Mouse (Mus musculus): ENCODE measurements around the gene Scin.
"Not testable (repeated sequence)": the region's sequence is repeated elsewhere in the genome, so short reads cannot be mapped to it uniquely, and the experiment has no call there.

Scin gene

DNA sequence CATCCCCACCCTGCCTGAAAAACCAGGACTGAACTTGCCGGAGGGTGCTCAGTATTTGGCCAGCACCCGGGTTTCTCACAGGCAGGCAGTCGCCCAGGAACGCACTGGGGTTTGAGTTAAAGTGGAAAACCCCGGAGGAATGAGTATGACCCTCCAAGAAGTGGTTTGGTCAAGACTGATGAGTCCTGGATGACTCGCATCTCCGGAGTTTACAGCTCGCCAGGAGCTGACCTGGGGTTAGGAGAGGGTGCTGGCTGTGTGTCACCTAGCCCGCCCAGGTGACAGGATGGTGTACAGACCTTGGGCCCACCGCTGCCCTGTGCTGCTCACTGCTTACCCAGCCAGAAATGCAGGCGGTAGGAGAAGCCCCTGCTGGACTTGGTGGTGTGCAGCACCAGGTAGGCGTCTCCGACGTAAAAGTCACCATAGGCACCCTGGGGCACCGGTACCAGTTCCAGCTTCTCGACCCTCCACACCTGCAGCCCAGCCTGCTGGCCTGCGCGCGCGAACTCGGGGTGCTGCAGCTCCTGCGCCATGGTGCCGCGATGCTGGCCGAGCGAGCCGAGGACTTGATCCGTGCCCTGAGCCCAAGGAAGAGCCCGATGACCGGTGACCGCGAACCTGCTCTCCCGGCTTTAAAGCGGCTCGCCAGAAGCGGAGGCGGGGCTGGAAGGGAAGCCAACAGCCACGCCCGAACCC lies at the start of gene Scin:
Gene Scin, minus strand, starts transcription at position 656 of the 699 bp plus-strand sequence.
- DNase-seq (ENCODE audit: low spot score), result no peak

DNA sequence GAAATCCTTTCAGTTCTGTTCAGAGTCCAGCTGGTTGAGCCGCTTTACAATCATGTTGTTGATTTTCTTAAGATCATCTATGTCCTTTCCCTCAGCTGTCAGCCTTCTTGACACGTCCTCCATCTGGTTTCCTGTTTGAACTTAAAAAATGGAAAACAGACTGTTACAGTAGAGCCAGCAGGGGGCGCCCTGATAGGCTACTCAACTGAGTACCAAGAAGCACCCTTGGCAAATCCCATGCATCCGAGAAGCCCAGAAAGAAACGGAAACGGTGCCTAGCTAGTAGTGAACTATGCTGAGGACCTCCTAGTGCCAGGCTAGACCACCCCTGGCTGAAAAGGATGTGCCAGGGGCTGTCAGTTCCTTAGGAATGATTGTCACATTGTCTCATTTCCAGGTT lies 43.1 kb upstream of the Scin start:
- no peak for DNase-seq (ENCODE audit: low spot score)

DNA sequence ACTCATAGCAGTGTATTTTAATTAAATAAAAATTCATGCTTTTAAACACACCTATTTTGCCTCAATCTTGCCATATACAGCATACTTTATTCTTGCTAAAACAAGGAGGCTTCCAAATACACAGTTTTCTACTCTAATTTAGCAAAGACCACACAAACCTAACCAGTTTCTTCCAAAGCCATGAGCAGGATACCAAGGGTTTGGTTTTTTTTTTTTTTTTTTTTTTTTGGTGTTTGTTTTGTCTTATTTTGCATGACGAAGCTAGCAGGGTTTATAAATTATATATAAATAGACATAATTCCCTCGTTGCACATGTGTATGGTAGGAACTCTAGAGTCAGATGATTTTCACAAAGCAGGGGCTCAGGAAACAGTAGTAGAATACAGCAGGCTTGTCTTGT lies 42.1 kb upstream of the Scin start:
- no peak for DNase-seq (ENCODE audit: low spot score)

DNA sequence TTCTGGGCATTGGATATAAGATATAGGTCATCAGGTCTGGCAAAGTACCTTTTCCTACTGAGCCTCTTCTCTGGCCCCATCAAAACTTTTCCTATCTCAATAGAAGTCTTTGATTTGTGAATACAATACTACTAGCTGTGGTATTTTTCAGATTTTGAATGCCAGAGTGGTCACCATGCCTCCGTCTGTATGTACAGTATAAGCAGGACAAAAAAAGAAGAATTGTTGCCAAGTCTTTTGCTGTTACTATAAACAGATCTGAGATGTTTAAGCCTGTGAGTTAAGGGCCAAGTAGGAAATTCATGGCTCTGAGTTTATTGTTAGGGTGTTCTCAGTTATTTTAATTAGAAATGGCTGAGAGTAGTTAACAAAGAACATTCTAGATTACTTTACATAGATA lies 41.1 kb upstream of the Scin start:
- DNase-seq (ENCODE audit: low spot score), result not testable (repeated sequence)

DNA sequence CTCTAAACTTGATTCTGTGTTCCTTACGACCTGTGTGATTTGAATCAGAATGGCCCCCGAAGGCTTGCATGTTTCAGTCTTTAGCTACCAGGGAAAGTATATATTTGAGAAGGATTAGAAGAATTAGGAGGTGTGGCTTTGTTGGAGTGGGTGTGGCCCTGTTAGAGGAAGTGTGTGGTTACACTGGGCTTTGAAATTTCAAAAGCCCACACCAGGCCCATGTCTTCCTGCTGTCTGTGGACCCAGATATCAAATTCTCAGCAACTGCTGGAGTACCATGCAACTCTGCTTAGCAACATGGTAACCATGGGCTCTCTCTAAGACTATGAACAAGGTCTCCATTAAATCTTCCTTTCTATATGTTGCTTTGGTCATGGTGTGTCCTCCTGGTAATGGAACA lies 37.6 kb upstream of the Scin start:
- DNase-seq (ENCODE audit: low spot score), result no peak

DNA sequence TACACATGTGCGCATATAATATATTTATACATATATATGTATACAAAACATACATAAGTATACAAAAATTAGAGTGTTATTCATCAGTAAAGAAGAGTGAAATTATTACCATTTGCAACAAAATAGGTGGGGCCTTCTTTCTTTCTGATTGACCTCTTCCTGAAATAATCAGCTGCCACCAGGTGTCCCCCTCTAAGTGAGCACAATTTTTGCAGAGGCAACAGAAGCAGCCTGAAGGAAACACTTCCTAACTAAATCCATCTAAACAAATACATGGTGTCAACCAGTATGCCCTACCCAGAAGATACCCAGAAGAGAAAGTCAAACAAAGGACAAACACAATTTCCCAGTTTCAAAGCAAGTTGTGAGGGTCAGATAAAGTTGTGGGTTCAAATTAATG lies 35.6 kb upstream of the Scin start:
- DNase-seq (ENCODE audit: low spot score), result no peak

DNA sequence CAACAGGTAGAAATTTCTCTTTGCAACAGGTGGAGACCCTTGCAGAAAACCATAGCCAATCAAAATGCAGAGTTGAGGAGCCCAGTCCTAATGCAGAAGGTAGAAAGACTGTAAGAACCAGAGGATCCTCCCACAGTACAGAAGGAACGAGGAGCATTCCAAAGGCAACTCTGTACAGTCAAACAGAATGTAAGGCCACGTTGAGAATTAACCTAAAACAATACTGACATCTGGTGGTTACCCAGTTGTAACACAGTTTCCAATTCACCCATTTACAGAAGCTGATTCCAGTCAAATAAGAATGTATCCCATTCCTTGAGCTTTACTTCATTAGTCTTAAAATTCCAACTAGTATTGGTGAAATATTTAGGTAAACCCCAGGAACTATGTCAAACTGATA lies 30.6 kb upstream of the Scin start:
- no peak for DNase-seq (ENCODE audit: low spot score)

DNA sequence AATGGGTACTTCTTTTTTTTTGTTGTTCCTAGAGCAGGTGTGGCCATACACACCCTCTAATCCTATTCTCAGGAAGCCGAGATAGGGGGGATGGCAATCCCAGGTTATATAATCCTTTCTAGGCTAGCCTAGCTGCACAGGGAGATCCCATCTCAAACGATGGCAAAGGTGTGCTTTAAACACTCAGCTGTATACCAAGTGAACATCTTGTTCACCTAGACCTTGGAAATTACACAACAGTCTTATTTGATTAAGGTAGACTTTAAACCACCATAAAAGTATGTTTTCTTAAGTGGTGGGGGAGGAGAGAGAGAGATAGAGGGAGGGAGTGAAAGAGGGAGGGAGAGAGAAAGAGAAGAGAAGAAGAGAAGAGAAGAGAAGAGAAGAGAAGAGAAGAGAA lies 26.7 kb upstream of the Scin start:
- no peak for DNase-seq (ENCODE audit: low spot score)

DNA sequence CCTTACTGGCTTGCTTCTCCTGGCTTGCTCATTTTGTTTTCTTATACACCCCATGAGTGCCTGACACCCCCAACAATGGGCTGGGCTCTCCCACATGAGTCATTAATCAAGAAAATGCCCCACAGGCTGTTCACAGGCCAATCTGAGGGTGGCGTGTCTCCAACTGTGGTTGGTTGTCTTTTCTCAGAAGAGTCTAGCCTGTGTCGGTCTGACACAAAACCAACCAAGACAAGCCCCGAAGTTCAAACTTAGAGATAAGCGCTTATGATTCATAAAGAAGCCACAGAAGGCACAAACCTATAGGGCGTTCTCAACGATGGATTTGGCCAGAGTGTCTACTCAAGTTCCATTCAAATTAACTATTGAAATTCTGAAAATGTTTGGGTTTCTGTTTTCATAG lies 20.2 kb upstream of the Scin start:
- DNase-seq (ENCODE audit: low spot score), result no peak

DNA sequence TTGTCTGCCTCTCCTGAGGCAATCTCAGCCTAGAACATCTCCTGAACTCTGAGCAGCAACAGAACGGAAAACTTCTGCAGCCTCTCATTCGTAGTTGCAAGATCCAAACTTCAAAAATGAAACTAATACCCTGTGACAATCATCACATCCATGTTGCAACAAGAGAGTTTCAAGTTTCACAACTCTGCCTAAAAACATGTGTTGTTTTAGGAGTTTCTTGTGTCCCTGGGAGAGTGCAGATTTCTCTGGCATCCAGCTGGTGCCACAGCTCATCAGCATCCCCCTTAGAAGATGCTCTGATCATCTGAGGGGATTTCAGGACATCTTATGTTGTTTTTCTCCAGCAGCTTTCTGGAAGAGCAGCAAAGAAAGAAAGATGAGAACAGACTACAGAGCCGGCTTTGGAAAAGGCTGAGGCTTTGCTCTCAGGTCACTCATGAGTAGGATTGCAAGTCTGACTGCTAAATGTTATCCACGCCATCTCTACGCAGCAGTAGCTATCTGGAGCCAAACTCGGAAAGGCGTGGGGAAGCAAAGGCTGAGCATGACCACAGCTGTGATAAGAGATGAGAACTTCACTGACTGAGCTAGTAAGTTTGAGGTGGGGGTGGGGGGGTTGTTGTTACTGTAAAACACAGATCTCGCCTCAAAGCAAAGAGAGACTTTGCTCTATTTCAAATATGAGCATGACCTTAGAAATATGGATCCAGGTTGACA lies 18.5 kb upstream of the Scin start:
- no peak for DNase-seq (ENCODE audit: low spot score)

DNA sequence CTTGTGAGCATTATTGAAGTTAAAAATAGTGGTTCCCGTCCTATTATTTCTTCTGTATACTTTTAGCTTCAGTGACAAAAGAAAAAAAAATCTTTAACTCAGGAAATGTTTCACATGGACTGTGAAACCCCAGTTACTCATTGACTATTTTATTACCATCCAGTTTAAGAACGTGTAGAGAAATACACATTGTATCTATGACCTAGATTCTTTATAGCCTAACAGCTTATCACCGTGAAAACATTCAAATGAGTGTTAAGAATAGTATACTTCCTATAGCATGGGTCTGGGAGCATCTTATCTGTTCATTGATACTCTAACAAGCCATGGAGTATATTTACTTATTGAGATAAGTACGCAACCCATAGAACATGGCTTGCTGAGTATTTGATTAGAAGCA lies 13.3 kb upstream of the Scin start:
- DNase-seq (ENCODE audit: low spot score), result no peak

DNA sequence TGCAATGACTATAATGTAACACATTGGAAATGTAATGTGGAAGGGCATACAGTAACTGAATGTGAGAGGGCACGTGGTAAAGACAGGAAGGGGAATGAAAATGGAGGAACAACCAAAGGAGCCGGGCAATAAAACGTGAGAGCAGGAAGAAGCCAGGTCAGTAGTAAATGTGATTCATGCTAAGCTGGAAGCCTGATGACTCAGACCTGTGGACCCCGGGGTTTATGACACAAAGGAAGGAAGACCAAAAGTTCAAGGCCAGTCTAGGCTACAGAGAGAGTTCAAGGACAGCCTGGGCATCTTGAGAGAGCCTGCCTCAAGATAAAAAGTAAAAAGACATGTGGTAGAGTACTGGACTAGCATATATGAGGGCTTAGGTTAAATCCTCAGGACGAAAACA lies 12.5 kb upstream of the Scin start:
- no peak for DNase-seq (ENCODE audit: low spot score)

DNA sequence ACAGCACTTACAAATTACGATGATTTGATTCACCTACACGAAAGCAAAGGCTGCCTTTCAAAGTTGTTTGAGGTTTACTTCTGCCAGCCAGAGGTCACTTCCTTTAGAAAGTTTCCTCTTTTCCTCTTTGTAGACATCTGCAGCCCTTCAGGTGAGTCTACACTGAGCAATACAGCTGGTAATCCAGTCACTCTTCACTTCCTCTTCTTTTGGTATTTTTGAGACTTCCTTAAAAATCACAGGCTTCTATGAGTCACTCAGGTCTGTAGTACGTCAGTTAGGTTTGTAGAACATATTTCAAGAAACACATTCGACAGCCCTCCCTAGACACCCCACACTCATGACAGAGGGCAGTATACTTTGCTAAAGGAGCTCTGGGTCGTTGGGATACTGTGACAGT lies 6.7 kb upstream of the Scin start:
- no peak for DNase-seq (ENCODE audit: low spot score)

DNA sequence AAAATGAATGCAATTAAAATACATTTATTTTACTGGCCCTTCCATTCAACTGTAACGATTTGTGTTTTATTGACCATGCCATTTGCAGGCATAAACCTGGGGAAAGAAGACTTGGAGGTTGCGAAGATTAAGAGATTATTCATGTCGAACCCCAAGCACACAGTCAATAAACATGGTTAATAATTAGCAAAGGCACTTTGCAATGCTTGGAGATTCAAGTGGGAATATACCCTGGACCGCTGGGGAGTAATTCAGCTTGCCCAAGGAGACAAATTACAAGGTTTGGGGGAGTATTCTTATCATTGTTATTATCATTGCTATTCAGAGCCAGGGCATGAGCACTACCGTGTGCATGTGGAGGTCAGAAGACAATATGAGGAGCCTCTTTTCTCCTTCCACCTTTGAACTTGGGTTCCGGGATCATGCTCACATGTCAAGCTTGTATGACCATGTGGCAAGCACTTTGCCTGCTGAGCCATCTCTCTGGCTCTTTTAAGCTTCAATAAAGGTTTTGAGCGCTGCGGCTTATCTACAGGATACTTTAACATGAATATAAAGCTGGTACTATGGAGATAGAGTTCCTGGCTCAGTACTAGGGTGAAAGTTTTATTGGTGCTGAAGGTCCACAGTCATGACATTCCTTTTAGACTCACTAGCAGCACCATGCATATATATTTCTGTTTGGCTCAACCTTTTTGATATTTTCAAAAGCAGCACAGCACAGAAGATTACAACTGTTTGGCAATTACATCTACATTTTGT lies 5.6 kb upstream of the Scin start:
- no peak for DNase-seq (ENCODE audit: low spot score)

DNA sequence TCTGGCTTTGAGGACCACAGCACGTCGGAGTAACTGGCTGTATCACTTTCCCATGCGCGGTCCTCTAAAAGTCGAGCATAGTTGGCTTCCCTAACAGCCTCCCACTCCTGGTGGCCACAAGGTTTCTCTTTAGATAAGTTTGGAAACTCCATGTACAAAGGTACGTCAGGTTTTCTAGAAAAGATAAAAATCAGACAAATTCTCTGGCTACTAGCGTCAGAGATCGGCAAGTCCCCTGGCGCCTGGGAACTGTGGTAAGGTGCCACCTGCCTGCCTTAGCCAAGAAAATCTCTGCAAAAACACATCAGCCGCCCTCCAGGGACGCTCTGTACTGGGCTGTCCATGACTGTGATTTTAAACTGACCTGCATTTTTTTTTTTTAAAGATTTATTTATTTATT lies 501 bp upstream of the Scin start:
- DNase-seq (ENCODE audit: low spot score), result no peak

DNA sequence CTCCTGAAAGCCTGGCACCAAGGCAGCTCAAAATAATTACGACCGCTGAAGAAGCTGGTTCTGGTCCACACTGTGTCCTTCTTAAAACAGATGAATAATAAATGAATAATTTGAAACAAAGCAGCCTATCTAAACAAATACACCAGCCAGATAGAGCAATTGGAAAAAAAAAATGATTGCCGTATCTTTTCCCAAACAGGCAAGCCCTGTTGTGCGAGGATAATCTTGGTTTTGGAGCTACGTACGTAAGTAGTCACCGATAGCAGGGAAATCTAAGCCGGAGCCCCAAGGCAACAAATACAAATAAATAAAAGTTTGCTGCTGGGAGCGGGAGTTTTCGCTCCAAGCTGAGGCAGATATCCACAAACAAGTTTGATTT lies 845 bp downstream of the Scin start:
- no peak for DNase-seq (ENCODE audit: low spot score)

DNA sequence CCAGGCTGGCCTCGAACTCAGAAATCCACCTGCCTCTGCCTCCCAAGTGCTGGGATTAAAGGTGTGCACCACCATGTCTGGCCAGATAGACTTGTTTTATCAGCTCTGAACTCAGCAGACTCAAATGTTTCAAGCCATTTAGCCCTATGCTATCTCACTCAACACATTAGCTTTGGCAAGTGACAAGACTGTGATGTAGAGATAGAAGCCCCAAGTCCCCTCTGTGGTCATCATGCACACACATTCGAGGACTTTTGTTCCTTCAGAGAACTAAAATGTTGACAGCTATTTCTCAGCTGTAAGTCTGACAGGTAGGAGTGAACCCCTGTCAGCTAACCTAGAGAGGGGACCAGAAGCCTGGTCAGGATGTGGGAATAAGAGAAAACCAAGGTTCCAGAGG lies 15.2 kb downstream of the Scin start:
- DNase-seq (ENCODE audit: low spot score), result no peak

DNA sequence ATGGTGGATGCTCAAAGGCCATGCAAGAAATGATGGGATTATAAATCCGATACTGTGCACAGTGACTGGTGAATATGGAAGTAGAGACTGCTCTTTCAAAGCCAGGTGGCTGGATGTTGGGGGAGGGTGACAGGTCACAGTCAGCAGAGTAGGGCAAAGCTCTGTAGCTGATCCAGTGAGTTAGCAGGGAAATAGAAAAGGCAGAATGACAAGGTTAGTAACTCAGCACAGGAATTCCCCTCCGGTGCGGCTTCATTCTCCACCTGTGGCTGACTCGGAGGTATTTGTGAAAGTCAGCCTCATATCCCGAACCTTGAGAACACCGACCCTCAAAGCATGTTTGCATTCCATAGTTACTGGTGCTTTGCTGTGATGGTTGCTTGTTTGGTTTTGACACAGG lies 17.0 kb downstream of the Scin start:
- DNase-seq (ENCODE audit: low spot score), result no peak

DNA sequence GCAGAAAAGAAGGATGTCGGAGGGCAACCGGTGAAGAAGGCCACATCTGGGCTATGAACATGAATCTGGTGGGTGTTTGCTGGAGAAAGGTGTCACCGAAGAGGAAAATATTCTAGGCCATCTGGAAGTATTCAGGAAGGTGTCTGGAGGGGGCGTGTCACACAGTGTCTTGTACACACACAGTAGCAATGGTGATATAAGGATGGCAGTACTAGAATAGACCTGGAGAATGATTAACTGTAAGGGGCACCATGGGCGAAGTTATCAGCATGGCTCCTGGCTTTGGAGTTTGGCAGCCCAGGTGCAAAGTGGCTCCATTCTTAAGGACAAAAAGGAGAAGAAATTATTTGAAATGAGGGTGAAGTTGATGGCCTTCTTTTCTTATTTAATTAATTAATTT lies 17.8 kb downstream of the Scin start:
- DNase-seq (ENCODE audit: low spot score), result no peak

DNA sequence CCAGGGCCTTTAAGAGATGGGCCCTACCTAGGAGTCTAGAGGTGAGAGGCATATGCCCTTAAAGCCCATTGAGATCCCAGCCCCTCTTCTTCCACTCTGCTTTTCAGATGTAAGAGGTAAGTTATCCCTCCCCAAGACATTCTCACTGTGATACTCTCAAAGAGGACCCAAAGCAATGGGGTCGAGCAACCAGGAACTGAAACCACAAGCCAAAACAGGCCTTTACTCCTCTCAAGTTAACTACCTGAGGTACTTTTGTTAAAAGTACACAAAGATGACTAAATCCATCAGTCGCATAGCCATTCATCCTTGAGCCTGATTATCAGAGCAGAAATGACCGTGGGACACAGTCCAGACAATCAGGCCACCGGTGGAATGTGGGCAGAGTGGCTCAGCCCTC lies 19.1 kb downstream of the Scin start:
- DNase-seq (ENCODE audit: low spot score), result no peak

DNA sequence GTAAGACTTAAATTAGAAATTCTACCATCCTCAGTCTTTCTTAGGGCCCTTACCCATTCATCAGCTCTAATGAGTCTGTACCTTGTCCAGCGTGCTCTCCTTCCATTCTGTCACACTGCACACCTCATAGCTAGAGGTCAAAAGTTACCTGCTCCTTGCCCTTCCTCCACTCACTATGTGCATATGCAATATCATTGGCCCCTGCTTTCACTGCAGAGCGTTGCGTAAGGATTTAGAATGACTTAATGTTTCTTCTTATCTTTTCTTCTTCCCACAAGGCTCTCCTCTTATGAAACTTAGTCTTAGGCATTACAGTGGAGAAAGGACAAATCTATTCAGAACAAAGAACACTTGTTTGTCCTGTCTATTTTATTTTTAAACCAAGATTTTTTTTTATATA lies 20.0 kb downstream of the Scin start:
- no peak for DNase-seq (ENCODE audit: low spot score)

DNA sequence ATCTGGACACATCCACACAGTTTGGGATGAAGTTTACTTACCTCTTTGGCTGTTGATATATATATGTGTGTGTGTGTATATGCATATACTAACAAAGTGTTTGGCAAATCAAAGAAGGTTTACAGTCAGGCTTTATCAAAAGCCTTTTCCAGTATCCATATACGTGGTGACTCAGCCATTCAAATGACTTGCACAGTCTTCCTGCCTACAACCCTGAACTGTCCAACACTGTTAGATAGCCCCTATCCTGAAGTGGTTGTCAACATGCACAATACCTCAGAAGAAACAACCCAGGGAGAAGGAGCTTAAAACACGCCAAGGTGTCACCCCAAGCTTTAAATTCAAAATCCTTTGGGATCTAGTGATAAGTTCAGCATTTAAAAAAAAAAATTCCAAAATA lies 20.4 kb downstream of the Scin start:
- no peak for DNase-seq (ENCODE audit: low spot score)

DNA sequence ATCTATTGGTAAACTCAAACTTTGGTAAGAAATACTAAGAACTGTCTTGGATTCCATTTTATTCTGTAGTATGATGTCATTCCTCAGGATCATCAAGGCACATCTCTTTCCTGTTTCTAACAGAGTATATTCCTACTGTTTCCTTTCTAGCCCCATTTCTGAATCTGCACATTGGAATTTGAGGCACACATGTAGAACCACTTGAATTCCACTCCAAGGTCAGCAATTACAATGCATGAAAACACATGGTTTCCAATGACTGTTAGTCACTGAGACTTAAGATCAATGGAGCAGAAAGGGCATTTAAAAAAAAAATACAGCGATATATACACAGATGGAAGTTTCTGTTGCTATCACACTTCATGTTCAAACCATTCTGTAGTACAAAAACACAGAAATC lies 24.8 kb downstream of the Scin start:
- no peak for DNase-seq (ENCODE audit: low spot score)

Data from ovary, postnatal 10 days (tissue).